Mouse (Mus musculus) midbrain, embryonic 16.5 days (tissue): Measurements from ENCODE around the gene Hfe2. TPM values are rescaled to one million over a fixed set of nuclear protein-coding genes. Genes with fewer than 3 reads are reported as not detected.
"Not testable (repeated sequence)": the region's sequence is repeated elsewhere in the genome, so short reads cannot be mapped to it uniquely, and the experiment has no call there.

Source experiments
- ATAC-seq: fragments of 200-750 bp; cut with Nextera tagmentation; 2 replicates; pipeline ENCODE4 v1.8.0; 2017; ENCODE audit warnings: moderate TSS enrichment
- H3K27ac ChIP-seq: fragments of 300-500 bp; sonication (generic); 2 replicates; pipeline ENCODE4 v1.5.1; 2014; ENCODE audit warnings: mild to moderate bottlenecking, low read length, mixed read lengths
- H3K27me3 ChIP-seq: fragments of 300-500 bp; sonication (generic); 2 replicates; pipeline ENCODE4 v1.6.1; 2014; ENCODE audit warnings: low read depth, low read length, mixed read lengths; ENCODE audit not compliant: control insufficient read depth, insufficient read depth
- H3K36me3 ChIP-seq: fragments of 300-500 bp; sonication (generic); 2 replicates; pipeline ENCODE4 v1.6.1; 2014; ENCODE audit warnings: mild to moderate bottlenecking, low read length, moderate library complexity, mixed read lengths; ENCODE audit not compliant: control insufficient read depth, insufficient read depth
- H3K4me1 ChIP-seq: fragments of 300-500 bp; sonication (generic); 2 replicates; pipeline ENCODE4 v1.6.1; 2014; ENCODE audit warnings: mild to moderate bottlenecking, low read length, mixed read lengths; ENCODE audit not compliant: control insufficient read depth, insufficient read depth
- H3K4me2 ChIP-seq: fragments of 300-500 bp; sonication (generic); 2 replicates; pipeline ENCODE4 v1.6.1; 2014; ENCODE audit warnings: mild to moderate bottlenecking, low read length, mixed read lengths
- H3K4me3 ChIP-seq: fragments of 300-500 bp; sonication (generic); 2 replicates; pipeline ENCODE4 v1.5.1; 2014; ENCODE audit warnings: low read depth, mild to moderate bottlenecking, low read length, moderate library complexity, mixed read lengths
- H3K9ac ChIP-seq: fragments of 300-500 bp; sonication (generic); 2 replicates; pipeline ENCODE4 v1.6.1; 2014; ENCODE audit warnings: low read depth, low read length, mixed read lengths
- H3K9me3 ChIP-seq: fragments of 300-500 bp; sonication (generic); replicated peaks from 2 replicates; pipeline ENCODE4 v1.6.1; 2014; ENCODE audit warnings: mild to moderate bottlenecking, low read length, mixed read lengths; ENCODE audit not compliant: control insufficient read depth, poor library complexity, severe bottlenecking
- WGBS: fragments of 180-500 bp; shearing (Covaris S2); extraction: QIAGEN DNeasy Blood & Tissue Kit; methylation state at CpG from one replicate; pipeline ENCODE4 v1.1.7; 2014; 5-methylcytosine and 5-hydroxymethylcytosine counted together
- polyA plus RNA-seq: library from polyadenylated mRNA; unstranded; fragments of >200 nt; fragmentation: Nextera tagmentation; extraction: Ambion mirVana; gene quantifications from 2 replicates; pipeline ENCODE4 v1.2.1, GENCODE M21; 2015

Gene Hfe2
- polyA plus RNA-seq, result 1.8 and 2.4 TPM in 2 replicates

DNA sequence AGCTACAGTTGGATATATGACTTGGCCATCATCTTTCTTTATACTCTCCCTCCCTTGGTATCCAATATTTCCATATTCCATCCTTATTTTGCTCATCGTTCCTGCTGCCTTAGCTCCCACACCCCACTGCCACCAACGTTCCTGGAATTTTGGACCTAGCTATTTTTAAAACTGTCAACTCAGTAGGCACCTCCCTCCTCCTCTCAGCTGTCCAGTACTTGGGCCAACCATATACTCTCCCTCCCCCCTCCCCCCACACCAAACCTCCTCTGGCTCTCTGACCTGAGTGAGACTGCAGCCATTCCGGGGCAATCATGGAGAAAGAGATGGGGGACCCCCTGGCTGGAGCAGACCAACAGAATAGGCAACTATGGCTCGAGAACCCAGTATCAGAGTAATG, at the start of gene Hfe2:
TSS of gene Hfe2 (plus strand) at position 259 of the 400 bp plus-strand sequence.
- Histone ChIP-seq H3K9ac (no peak within 1 kb of the TSS), H3K4me2 (no peak within 1 kb of the TSS), H3K4me3 (no peak within 1 kb of the TSS), H3K27me3 (peaks cover 25% of the 10 kb centered on the region), H3K9me3 (no peaks in the 10 kb centered on the region), H3K4me1 (peaks cover 8% of the 10 kb centered on the region), H3K27ac (no peak within 1 kb of the TSS), H3K36me3 (no peaks in the 10 kb centered on the region)
- ATAC-seq, result no peak
- 87% methylated on average over 4 of the region's 4 CpGs for WGBS

GRCm38 (mm10) chr3:96477084-96477483, 47.9 kb upstream of the Hfe2 start:
- H3K4me1 ChIP-seq, result peaks cover 6% of the 10 kb centered on the region
- H3K36me3 ChIP-seq, result no peaks in the 10 kb centered on the region
- no peak overlapping the region for H3K27ac ChIP-seq
- H3K4me2 ChIP-seq, result no peak overlapping the region
- no peak overlapping the region for H3K9ac ChIP-seq
- H3K9me3 ChIP-seq, result no peaks in the 10 kb centered on the region
- ATAC-seq, result no peak
- WGBS, result 51% methylated on average over 3 of the region's 3 CpGs
- H3K4me3 ChIP-seq, result no peak overlapping the region
- H3K27me3 ChIP-seq, result peaks cover 37% of the 10 kb centered on the region

- Histone ChIP-seq H3K36me3 (no peaks in the 10 kb centered on the region), H3K27me3 (peaks cover 37% of the 10 kb centered on the region), H3K27ac (no peak overlapping the region), H3K9me3 (no peaks in the 10 kb centered on the region), H3K4me2 (no peak overlapping the region), H3K9ac (no peak overlapping the region), H3K4me1 (peaks cover 6% of the 10 kb centered on the region), H3K4me3 (no peak overlapping the region)
- ATAC-seq, result no peak
- WGBS, result 66% methylated on average over 6 of the region's 6 CpGs
Measured at GRCm38 (mm10) chr3:96477558-96477957, 47.4 kb upstream of the Hfe2 start.

- Histone ChIP-seq H3K27me3 (peaks cover 22% of the 10 kb centered on the region), H3K4me2 (no peak overlapping the region)
- 28% methylated on average over 3 of the region's 3 CpGs for WGBS
Measured at GRCm38 (mm10) chr3:96479249-96479648, 45.7 kb upstream of the Hfe2 start.

GRCm38 (mm10) chr3:96480684-96481270, 44.2 kb upstream of the Hfe2 start:
- Histone ChIP-seq H3K36me3 (no peaks in the 10 kb centered on the region), H3K27me3 (peaks cover 15% of the 10 kb centered on the region)
- 90% methylated on average over 4 of the region's 4 CpGs for WGBS

More at GRCm38 (mm10) chr3:96479249-96479648, 45.7 kb upstream of the Hfe2 start:
- no peak overlapping the region for H3K9ac ChIP-seq
- H3K36me3 ChIP-seq, result no peaks in the 10 kb centered on the region
- no peak overlapping the region for H3K4me3 ChIP-seq
- H3K27ac ChIP-seq, result no peak overlapping the region
- ATAC-seq, result no peak
- no peaks in the 10 kb centered on the region for H3K9me3 ChIP-seq
- peaks cover 6% of the 10 kb centered on the region for H3K4me1 ChIP-seq

GRCm38 (mm10) chr3:96481856-96482255, 43.1 kb upstream of the Hfe2 start:
- 90% methylated on average over 3 of the region's 3 CpGs for WGBS
- no peak for ATAC-seq
- H3K27me3 ChIP-seq, result peaks cover 7% of the 10 kb centered on the region
- H3K4me2 ChIP-seq, result no peak overlapping the region
- H3K4me3 ChIP-seq, result no peak overlapping the region
- no peak overlapping the region for H3K27ac ChIP-seq
- no peak overlapping the region for H3K9ac ChIP-seq
- no peaks in the 10 kb centered on the region for H3K36me3 ChIP-seq
- no peaks in the 10 kb centered on the region for H3K4me1 ChIP-seq
- no peaks in the 10 kb centered on the region for H3K9me3 ChIP-seq

More at GRCm38 (mm10) chr3:96480684-96481270, 44.2 kb upstream of the Hfe2 start:
- H3K4me1 ChIP-seq, result no peaks in the 10 kb centered on the region
- no peak overlapping the region for H3K4me2 ChIP-seq
- no peak for ATAC-seq
- H3K9ac ChIP-seq, result no peak overlapping the region
- H3K27ac ChIP-seq, result no peak overlapping the region
- H3K4me3 ChIP-seq, result no peak overlapping the region
- no peaks in the 10 kb centered on the region for H3K9me3 ChIP-seq

- Histone ChIP-seq H3K4me2 (no peak overlapping the region), H3K4me3 (no peak overlapping the region), H3K36me3 (no peaks in the 10 kb centered on the region), H3K27me3 (peaks cover 2% of the 10 kb centered on the region), H3K27ac (no peak overlapping the region), H3K9me3 (no peaks in the 10 kb centered on the region), H3K4me1 (no peaks in the 10 kb centered on the region), H3K9ac (no peak overlapping the region)
- no peak for ATAC-seq
- WGBS, result 89% methylated on average over 13 of the region's 13 CpGs
Measured at GRCm38 (mm10) chr3:96482451-96482850, 42.5 kb upstream of the Hfe2 start.

- H3K4me1 ChIP-seq, H3K36me3 ChIP-seq, H3K9me3 ChIP-seq, H3K4me3 ChIP-seq, H3K9ac ChIP-seq, H3K27me3 ChIP-seq, H3K4me2 ChIP-seq, ATAC-seq, H3K27ac ChIP-seq: not testable (repeated sequence)
- WGBS, result 51% methylated on average over 7 of the region's 7 CpGs
Measured at GRCm38 (mm10) chr3:96483044-96483443, 41.9 kb upstream of the Hfe2 start.

DNA sequence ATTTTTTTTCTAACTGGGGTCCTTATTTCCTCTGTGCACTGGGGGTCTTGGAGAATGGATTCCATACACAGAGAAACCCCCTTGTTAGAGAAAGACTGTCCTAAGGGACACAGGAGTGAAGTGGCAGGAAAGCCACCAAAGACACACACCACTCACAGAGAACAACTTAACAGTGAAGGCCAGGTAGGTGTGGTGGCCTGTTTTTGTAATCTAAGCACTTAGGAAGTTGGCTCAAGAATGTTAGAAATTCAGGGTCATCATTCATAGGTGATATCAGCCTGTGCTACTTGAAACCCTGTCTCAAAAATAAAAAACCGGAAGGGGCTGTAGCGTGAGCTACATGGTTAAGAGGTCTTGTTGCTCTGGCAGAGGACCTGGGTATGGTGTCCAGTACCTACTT, 41.0 kb upstream of the Hfe2 start:
- ATAC-seq, result no peak
- H3K9me3 ChIP-seq, result no peaks in the 10 kb centered on the region
- H3K36me3 ChIP-seq, result no peaks in the 10 kb centered on the region
- H3K9ac ChIP-seq, result no peak overlapping the region
- no peak overlapping the region for H3K4me3 ChIP-seq
- H3K27me3 ChIP-seq, result no peaks in the 10 kb centered on the region; the same call in 1 of the 2 replicates
- 96% methylated on average over 2 of the region's 2 CpGs for WGBS
- H3K27ac ChIP-seq, result no peak overlapping the region
- H3K4me1 ChIP-seq, result peaks cover 3% of the 10 kb centered on the region; the same call in 1 of the 2 replicates
- H3K4me2 ChIP-seq, result no peak overlapping the region
